Mouse (Mus musculus) urinary bladder, adult 2 months (tissue): Measurements from ENCODE around the gene Serp2. TPM values are rescaled to one million over a fixed set of nuclear protein-coding genes. Genes with fewer than 3 reads are reported as not detected.

Experiments used
- DNase-seq: peaks from one replicate; pipeline ENCODE4 v3.0.0; 2022; ENCODE audit warnings: low spot score
- polyA plus RNA-seq: library from polyadenylated mRNA; depleted of rRNA; stranded (reverse); fragments of >200 nt; gene quantifications from 2 replicates; pipeline ENCODE4 v1.2.3, GENCODE M21; 2012; rRNA removed

Gene Serp2
- polyA plus RNA-seq, 1 experiment = 4.1 TPM

- DNase-seq = no peak
Observed at GRCm38 (mm10) chr14:76497187-76497586, 59.5 kb downstream of the Serp2 start.

GRCm38 (mm10) chr14:76495022-76495421 lies 61.7 kb downstream of the Serp2 start:
- DNase-seq = no peak

GRCm38 (mm10) chr14:76489128-76489527 lies 67.6 kb downstream of the Serp2 start:
- no peak for DNase-seq

- DNase-seq = no peak
Observed at GRCm38 (mm10) chr14:76488101-76489044, 68.3 kb downstream of the Serp2 start.

- DNase-seq = no peak
Observed at GRCm38 (mm10) chr14:76487609-76488008, 69.1 kb downstream of the Serp2 start.

GRCm38 (mm10) chr14:76483701-76484100 lies 73.0 kb downstream of the Serp2 start:
- no peak for DNase-seq

Other genes with a start within 250 kb of the Serp2 start
- 266 and 302 TPM in 2 replicates for gene Tsc22d1, start 141.9 kb downstream of the Serp2 start, polyA plus RNA-seq